Mouse (Mus musculus): Measurements from ENCODE around the gene Cul7. TPM values are rescaled to one million over a fixed set of nuclear protein-coding genes. Genes with fewer than 3 reads are reported as not detected.
A peak's percentile ranks its signal among the peaks of the same experiment; 100 is the strongest.

The Cul7 gene
- polyA plus RNA-seq, 1 experiment from 2014 or later = 26.8 TPM

GRCm38 (mm10) chr17:46674530-46675283 is 24.6 kb downstream of the Cul7 start:
- WGBS = 17% methylated on average over 15 of the region's 15 CpGs
- no peaks in the 10 kb centered on the region for H3K9me3 ChIP-seq (ENCODE audit: control insufficient read depth, low read length)
- peak overlapping the region; percentile 76 for H3K4me2 ChIP-seq
- H3K4me1 ChIP-seq (ENCODE audit: control insufficient read depth, insufficient read depth, low read length) = peaks cover 22% of the 10 kb centered on the region
- H3K9ac ChIP-seq (ENCODE audit: low read length) = peak overlapping the region; percentile 67
- peaks cover 14% of the 10 kb centered on the region for H3K36me3 ChIP-seq (ENCODE audit: control insufficient read depth, insufficient read depth, low read length)
- H3K27me3 ChIP-seq (ENCODE audit: control insufficient read depth, insufficient read depth, low read length) = no peaks in the 10 kb centered on the region
- DNase-seq (ENCODE audit: low spot score, missing footprints) = peak; percentile 82
- peak; percentile 45 for ATAC-seq (ENCODE audit: low FRiP score)
- H3K27ac ChIP-seq (ENCODE audit: low read depth, low read length) = peak overlapping the region; percentile 45; the same call in 1 of the 2 replicates
- peak overlapping the region; percentile 61 for H3K4me3 ChIP-seq (ENCODE audit: low read depth, low read length)

DNA sequence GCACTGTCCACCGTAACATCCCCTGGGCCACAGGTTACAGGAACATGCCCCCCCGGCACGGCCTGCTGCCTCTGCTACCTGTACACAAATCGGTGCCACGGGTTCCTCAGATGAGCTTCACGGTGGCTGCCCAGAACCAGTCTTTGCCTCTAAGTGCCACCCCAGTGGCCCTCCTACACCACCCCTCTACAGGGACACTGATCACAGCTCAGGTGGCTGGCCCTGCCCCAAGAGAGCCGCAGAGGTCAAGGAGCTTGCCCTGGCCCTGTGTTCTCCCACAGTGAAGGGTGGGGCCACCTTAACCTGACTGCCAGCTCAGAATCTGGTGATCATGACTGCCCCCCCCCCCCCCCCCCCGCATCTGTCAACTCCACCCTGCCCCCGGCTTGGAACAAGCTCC is 28.3 kb downstream of the Cul7 start, which contains the start of gene Mea1:
TSS of gene Mea1 (plus strand) at position 378 of the 400 bp plus-strand sequence.
- Histone ChIP-seq H3K27ac (ENCODE audit: low read depth, low read length) (no peak within 1 kb of the TSS), H3K4me1 (ENCODE audit: control insufficient read depth, insufficient read depth, low read length) (peaks cover 28% of the 10 kb centered on the region), H3K4me3 (ENCODE audit: low read depth, low read length) (peak within 1 kb of the TSS; percentile 83), H3K36me3 (ENCODE audit: control insufficient read depth, insufficient read depth, low read length) (peaks cover 10% of the 10 kb centered on the region), H3K9me3 (ENCODE audit: control insufficient read depth, low read length) (no peaks in the 10 kb centered on the region), H3K4me2 (peak within 1 kb of the TSS; percentile 50), H3K27me3 (ENCODE audit: control insufficient read depth, insufficient read depth, low read length) (no peaks in the 10 kb centered on the region), H3K9ac (ENCODE audit: low read length) (peak within 1 kb of the TSS; percentile 74)
- WGBS = 94% methylated on average over 7 of the region's 9 CpGs
- ATAC-seq (ENCODE audit: low FRiP score) (no peak), DNase-seq (ENCODE audit: low spot score, missing footprints) (no peak)

DNA sequence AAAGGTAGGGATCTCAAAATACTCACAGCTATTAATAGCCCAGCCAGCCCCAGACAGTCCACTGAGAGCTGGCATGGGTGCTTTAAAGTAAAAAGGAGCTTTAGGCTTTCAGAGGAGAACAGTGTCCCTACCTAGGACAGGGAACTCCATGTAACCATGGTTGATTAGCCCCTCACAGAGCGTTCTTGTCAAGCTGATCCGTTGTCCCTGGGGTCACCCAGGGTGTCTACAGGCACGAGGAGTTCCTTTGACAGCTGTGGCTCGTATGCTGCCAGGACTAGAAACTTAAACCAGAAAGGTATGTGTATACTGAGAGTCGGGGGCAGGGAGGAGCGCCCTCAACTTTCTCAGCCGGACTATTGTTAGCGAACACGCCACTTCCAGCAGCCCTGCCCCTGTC is 28.8 kb downstream of the Cul7 start:
- H3K9ac ChIP-seq (ENCODE audit: low read length) = 0 out of 2 replicates have a peak overlapping the region, but pooled peaks have one; percentile 74
- H3K9me3 ChIP-seq (ENCODE audit: control insufficient read depth, low read length) = no peaks in the 10 kb centered on the region
- WGBS = 74% methylated on average over 9 of the region's 9 CpGs
- 0 out of 2 replicates have a peak overlapping the region, but pooled peaks have one; percentile 5 for H3K4me3 ChIP-seq (ENCODE audit: low read depth, low read length)
- peaks cover 27% of the 10 kb centered on the region for H3K4me1 ChIP-seq (ENCODE audit: control insufficient read depth, insufficient read depth, low read length)
- DNase-seq (ENCODE audit: low spot score, missing footprints) = no peak
- peak overlapping the region; percentile 50 for H3K4me2 ChIP-seq
- peaks cover 15% of the 10 kb centered on the region for H3K36me3 ChIP-seq (ENCODE audit: control insufficient read depth, insufficient read depth, low read length)
- H3K27ac ChIP-seq (ENCODE audit: low read depth, low read length) = no peak overlapping the region
- no peaks in the 10 kb centered on the region for H3K27me3 ChIP-seq (ENCODE audit: control insufficient read depth, insufficient read depth, low read length)
- ATAC-seq (ENCODE audit: low FRiP score) = no peak

GRCm38 (mm10) chr17:46679843-46680759 is 30.0 kb downstream of the Cul7 start:
- Histone ChIP-seq H3K4me2 (peak overlapping the region; percentile 50), H3K4me3 (ENCODE audit: low read depth, low read length) (peak overlapping the region; percentile 83), H3K9me3 (ENCODE audit: control insufficient read depth, low read length) (no peaks in the 10 kb centered on the region), H3K4me1 (ENCODE audit: control insufficient read depth, insufficient read depth, low read length) (peaks cover 20% of the 10 kb centered on the region), H3K36me3 (ENCODE audit: control insufficient read depth, insufficient read depth, low read length) (peaks cover 17% of the 10 kb centered on the region), H3K9ac (ENCODE audit: low read length) (peak overlapping the region; percentile 74), H3K27me3 (ENCODE audit: control insufficient read depth, insufficient read depth, low read length) (no peaks in the 10 kb centered on the region), H3K27ac (ENCODE audit: low read depth, low read length) (peak overlapping the region; percentile 74)
- DNase-seq (ENCODE audit: low spot score, missing footprints) (peak; percentile 95), ATAC-seq (ENCODE audit: low FRiP score) (peak; percentile 31)
- whole genome bisulfite sequencing = under 1% methylated on average over 34 of the region's 34 CpGs

GRCm38 (mm10) chr17:46680760-46681373 is 30.7 kb downstream of the Cul7 start, which contains the start of gene Klhdc3:
Gene Klhdc3 (minus strand): TSS chr17:46680914.
- Histone ChIP-seq H3K4me3 (ENCODE audit: low read depth, low read length) (peak within 1 kb of the TSS; percentile 83), H3K27ac (ENCODE audit: low read depth, low read length) (peak within 1 kb of the TSS; percentile 74), H3K4me2 (peak within 1 kb of the TSS; percentile 88), H3K9me3 (ENCODE audit: control insufficient read depth, low read length) (no peaks in the 10 kb centered on the region), H3K27me3 (ENCODE audit: control insufficient read depth, insufficient read depth, low read length) (no peaks in the 10 kb centered on the region), H3K4me1 (ENCODE audit: control insufficient read depth, insufficient read depth, low read length) (peaks cover 20% of the 10 kb centered on the region), H3K9ac (ENCODE audit: low read length) (peak within 1 kb of the TSS; percentile 74), H3K36me3 (ENCODE audit: control insufficient read depth, insufficient read depth, low read length) (peaks cover 21% of the 10 kb centered on the region)
- under 1% methylated on average over 49 of the region's 49 CpGs for WGBS
- ATAC-seq (ENCODE audit: low FRiP score) (peak; percentile 99), DNase-seq (ENCODE audit: low spot score, missing footprints) (peak; percentile 100)

- Histone ChIP-seq H3K4me1 (ENCODE audit: control insufficient read depth, insufficient read depth, low read length) (peaks cover 20% of the 10 kb centered on the region), H3K4me2 (peak overlapping the region; percentile 88), H3K4me3 (ENCODE audit: low read depth, low read length) (peak overlapping the region; percentile 83), H3K27ac (ENCODE audit: low read depth, low read length) (peak overlapping the region; percentile 20), H3K36me3 (ENCODE audit: control insufficient read depth, insufficient read depth, low read length) (peaks cover 27% of the 10 kb centered on the region), H3K27me3 (ENCODE audit: control insufficient read depth, insufficient read depth, low read length) (no peaks in the 10 kb centered on the region), H3K9ac (ENCODE audit: low read length) (peak overlapping the region; percentile 69), H3K9me3 (ENCODE audit: control insufficient read depth, low read length) (no peaks in the 10 kb centered on the region)
- 27% methylated on average over 12 of the region's 12 CpGs for WGBS
- ATAC-seq (ENCODE audit: low FRiP score) (no peak), DNase-seq (ENCODE audit: low spot score, missing footprints) (peak; percentile 85)
Observed at GRCm38 (mm10) chr17:46681466-46682118, 31.5 kb downstream of the Cul7 start.

GRCm38 (mm10) chr17:46682654-46683389 is 32.7 kb downstream of the Cul7 start:
- H3K36me3 ChIP-seq (ENCODE audit: control insufficient read depth, insufficient read depth, low read length) = peaks cover 24% of the 10 kb centered on the region
- no peak overlapping the region for H3K4me3 ChIP-seq (ENCODE audit: low read depth, low read length)
- no peak overlapping the region for H3K9ac ChIP-seq (ENCODE audit: low read length)
- DNase-seq (ENCODE audit: low spot score, missing footprints) (peak; percentile 79), ATAC-seq (ENCODE audit: low FRiP score) (no peak)
- peaks cover 20% of the 10 kb centered on the region for H3K4me1 ChIP-seq (ENCODE audit: control insufficient read depth, insufficient read depth, low read length)
- no peak overlapping the region for H3K4me2 ChIP-seq
- H3K27ac ChIP-seq (ENCODE audit: low read depth, low read length) = no peak overlapping the region
- WGBS = 85% methylated on average over 16 of the region's 16 CpGs
- no peaks in the 10 kb centered on the region for H3K27me3 ChIP-seq (ENCODE audit: control insufficient read depth, insufficient read depth, low read length)
- H3K9me3 ChIP-seq (ENCODE audit: control insufficient read depth, low read length) = no peaks in the 10 kb centered on the region

DNA sequence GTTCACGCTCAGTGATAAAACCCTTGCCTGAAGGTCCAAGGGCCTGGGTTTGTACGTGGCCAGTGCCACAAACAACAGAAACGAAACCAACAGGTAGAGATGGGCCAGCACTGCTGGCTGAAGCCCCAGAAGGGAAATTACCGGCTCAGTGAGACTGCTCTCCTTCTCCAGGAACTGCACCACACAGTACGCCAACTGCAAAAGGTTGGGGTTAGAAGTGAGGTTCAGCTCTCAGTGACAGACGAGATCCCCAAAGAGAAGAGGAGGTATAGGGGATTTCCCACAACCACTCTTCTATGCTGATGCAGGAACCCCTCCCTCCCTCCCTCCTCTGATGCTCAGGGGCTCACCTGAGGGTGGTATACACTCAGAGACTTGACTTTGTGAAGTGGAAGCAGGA is 35.8 kb downstream of the Cul7 start:
- ATAC-seq (ENCODE audit: low FRiP score) = no peak
- peaks cover 24% of the 10 kb centered on the region for H3K36me3 ChIP-seq (ENCODE audit: control insufficient read depth, insufficient read depth, low read length)

More for the DNA sequence above, 35.8 kb downstream of the Cul7 start:
- Histone ChIP-seq H3K4me3 (ENCODE audit: low read depth, low read length) (no peak overlapping the region), H3K9me3 (ENCODE audit: control insufficient read depth, low read length) (no peaks in the 10 kb centered on the region), H3K4me2 (no peak overlapping the region), H3K27me3 (ENCODE audit: control insufficient read depth, insufficient read depth, low read length) (no peaks in the 10 kb centered on the region), H3K9ac (ENCODE audit: low read length) (no peak overlapping the region), H3K27ac (ENCODE audit: low read depth, low read length) (no peak overlapping the region), H3K4me1 (ENCODE audit: control insufficient read depth, insufficient read depth, low read length) (peaks cover 8% of the 10 kb centered on the region)
- DNase-seq (ENCODE audit: low spot score, missing footprints) = no peak
- 93% methylated on average over 6 of the region's 6 CpGs for WGBS

All from midbrain, embryonic 11.5 days (tissue).